Mouse (Mus musculus): ENCODE measurements around the gene Ubqln1. TPM values are rescaled to one million over a fixed set of nuclear protein-coding genes. Genes with fewer than 3 reads are reported as not detected.

The Ubqln1 gene
- total RNA-seq, 1 experiment, result 91.7 TPM

GRCm38 (mm10) chr13:58186281-58186680 lies 29.2 kb downstream of the Ubqln1 start:
- TF ChIP-seq CHD2 (IDR thresholded peaks at IDR 0.05; ENCODE audit: low read depth, low read length) (no peak), HCFC1 (IDR thresholded peaks at IDR 0.05; ENCODE audit: borderline replicate concordance, insufficient read depth, low read length) (no peak), MAFK (IDR thresholded peaks at IDR 0.05; ENCODE audit: insufficient read depth, low read depth, low read length) (no peak), ZC3H11A (IDR thresholded peaks at IDR 0.05; ENCODE audit: borderline replicate concordance, low read depth, low read length) (no peak), ZNF384 (IDR thresholded peaks at IDR 0.05; ENCODE audit: low read depth, low read length) (no peak)
- H3K36me3 ChIP-seq (ENCODE audit: control insufficient read depth, insufficient read depth, low read length, poor library complexity, severe bottlenecking), result peaks cover 22% of the 10 kb centered on the region
- in situ Hi-C loops (cut with MboI; ENCODE audit: low sequenced_read_pairs in 2 of 2, unreplicated experiment in 2 of 2), result no loop called here

GRCm38 (mm10) chr13:58184111-58184510 lies 31.3 kb downstream of the Ubqln1 start:
- H3K27ac ChIP-seq (ENCODE audit: insufficient read depth, low read depth, low read length, poor library complexity, severe bottlenecking), result no peak overlapping the region
- H3K36me3 ChIP-seq (ENCODE audit: control insufficient read depth, insufficient read depth, low read length, poor library complexity, severe bottlenecking), result peaks cover 21% of the 10 kb centered on the region
- H3K4me1 ChIP-seq (ENCODE audit: control insufficient read depth in 2 of 2, insufficient read depth in 2 of 2, low read length in 2 of 2, poor library complexity in 1 of 2), result no peaks in the 10 kb centered on the region

More at GRCm38 (mm10) chr13:58186281-58186680, 29.2 kb downstream of the Ubqln1 start:
- Histone ChIP-seq H3K9ac (ENCODE audit: insufficient read depth, low read depth, low read length, poor library complexity, severe bottlenecking) (no peak overlapping the region), H3K4me3 (ENCODE audit: insufficient read depth in 1 of 2, low read depth in 1 of 2, low read length in 2 of 2, poor library complexity in 1 of 2, severe bottlenecking in 1 of 2) (no peak overlapping the region), H3K9me3 (ENCODE audit: control insufficient read depth, insufficient read depth, low read depth, low read length) (no peaks in the 10 kb centered on the region), H3K4me1 (ENCODE audit: control insufficient read depth in 2 of 2, insufficient read depth in 2 of 2, low read length in 2 of 2, poor library complexity in 1 of 2) (no peaks in the 10 kb centered on the region), H3K27ac (ENCODE audit: insufficient read depth, low read depth, low read length, poor library complexity, severe bottlenecking) (no peak overlapping the region)
- DNase-seq (ENCODE audit: low read depth, low spot score), result no peak

DNA sequence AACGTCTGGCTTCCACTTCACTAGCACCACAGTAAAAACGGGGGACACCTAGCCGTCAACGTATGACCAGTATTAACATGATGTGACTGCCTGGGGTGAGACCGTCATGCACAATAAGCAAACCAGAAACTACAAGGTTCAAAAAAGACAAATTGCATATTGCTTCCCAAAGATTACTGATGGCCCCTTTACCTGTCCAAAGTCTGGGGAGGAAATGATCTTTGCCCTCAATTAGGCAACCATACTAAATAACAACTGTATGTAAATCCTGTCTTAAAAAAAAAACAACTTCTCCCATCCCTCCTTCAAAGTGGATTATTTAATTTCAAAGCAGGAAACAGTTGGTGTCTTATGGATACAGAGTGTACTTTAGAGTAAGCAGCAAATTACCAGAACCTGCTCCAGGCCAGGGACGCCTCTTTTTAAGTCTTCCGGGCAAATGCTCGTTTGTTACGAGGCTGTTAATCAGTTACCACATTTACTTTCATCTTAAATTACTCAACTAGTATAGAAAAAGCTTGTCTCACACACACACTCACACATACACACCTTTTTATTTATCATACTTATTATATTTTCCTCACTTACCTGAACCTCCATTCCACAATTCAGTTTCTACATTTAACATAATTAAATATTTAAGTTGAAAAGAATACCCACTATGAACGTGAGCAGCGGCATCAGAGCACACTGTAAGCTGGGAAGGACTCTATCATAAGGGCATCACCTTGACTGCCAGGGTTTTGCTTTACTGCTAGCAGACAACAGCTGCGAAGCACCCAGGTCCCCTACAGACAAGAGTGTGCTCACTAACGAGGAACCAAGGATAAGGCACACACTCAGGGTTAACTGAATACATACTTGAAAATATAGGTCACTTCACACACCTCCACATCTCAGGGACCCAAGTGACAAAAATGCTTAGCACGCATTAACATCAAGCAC lies 33.6 kb downstream of the Ubqln1 start:
- Histone ChIP-seq H3K9me3 (ENCODE audit: control insufficient read depth, insufficient read depth, low read depth, low read length) (no peaks in the 10 kb centered on the region), H3K27ac (ENCODE audit: insufficient read depth, low read depth, low read length, poor library complexity, severe bottlenecking) (no peak overlapping the region), H3K4me1 (ENCODE audit: control insufficient read depth in 2 of 2, insufficient read depth in 2 of 2, low read length in 2 of 2, poor library complexity in 1 of 2) (no peaks in the 10 kb centered on the region), H3K4me3 (ENCODE audit: insufficient read depth in 1 of 2, low read depth in 1 of 2, low read length in 2 of 2, poor library complexity in 1 of 2, severe bottlenecking in 1 of 2) (no peak overlapping the region), H3K36me3 (ENCODE audit: control insufficient read depth, insufficient read depth, low read length, poor library complexity, severe bottlenecking) (peaks cover 25% of the 10 kb centered on the region), H3K9ac (ENCODE audit: insufficient read depth, low read depth, low read length, poor library complexity, severe bottlenecking) (no peak overlapping the region)
- TF ChIP-seq ZNF384 (IDR thresholded peaks at IDR 0.05; ENCODE audit: low read depth, low read length) (no peak), MAFK (IDR thresholded peaks at IDR 0.05; ENCODE audit: insufficient read depth, low read depth, low read length) (no peak), CHD2 (IDR thresholded peaks at IDR 0.05; ENCODE audit: low read depth, low read length) (no peak), ZC3H11A (IDR thresholded peaks at IDR 0.05; ENCODE audit: borderline replicate concordance, low read depth, low read length) (no peak), HCFC1 (IDR thresholded peaks at IDR 0.05; ENCODE audit: borderline replicate concordance, insufficient read depth, low read length) (no peak)
- no peak for DNase-seq (ENCODE audit: low read depth, low spot score)
- in situ Hi-C loops (cut with MboI; ENCODE audit: low sequenced_read_pairs in 2 of 2, unreplicated experiment in 2 of 2), result no loop called here

More at GRCm38 (mm10) chr13:58184111-58184510, 31.3 kb downstream of the Ubqln1 start:
- in situ Hi-C loops (cut with MboI; ENCODE audit: low sequenced_read_pairs in 2 of 2, unreplicated experiment in 2 of 2), result no loop called here
- TF ChIP-seq ZNF384 (IDR thresholded peaks at IDR 0.05; ENCODE audit: low read depth, low read length), result no peak
- TF ChIP-seq ZC3H11A (IDR thresholded peaks at IDR 0.05; ENCODE audit: borderline replicate concordance, low read depth, low read length), result no peak
- TF ChIP-seq CHD2 (IDR thresholded peaks at IDR 0.05; ENCODE audit: low read depth, low read length), result no peak
- no peak for TF ChIP-seq HCFC1 (IDR thresholded peaks at IDR 0.05; ENCODE audit: borderline replicate concordance, insufficient read depth, low read length)
- TF ChIP-seq MAFK (IDR thresholded peaks at IDR 0.05; ENCODE audit: insufficient read depth, low read depth, low read length), result no peak
- Histone ChIP-seq H3K9me3 (ENCODE audit: control insufficient read depth, insufficient read depth, low read depth, low read length) (no peaks in the 10 kb centered on the region), H3K4me3 (ENCODE audit: insufficient read depth in 1 of 2, low read depth in 1 of 2, low read length in 2 of 2, poor library complexity in 1 of 2, severe bottlenecking in 1 of 2) (no peak overlapping the region), H3K9ac (ENCODE audit: insufficient read depth, low read depth, low read length, poor library complexity, severe bottlenecking) (no peak overlapping the region)
- no peak for DNase-seq (ENCODE audit: low read depth, low spot score)

- H3K36me3 ChIP-seq (ENCODE audit: control insufficient read depth, insufficient read depth, low read length, poor library complexity, severe bottlenecking), result peaks cover 26% of the 10 kb centered on the region
- in situ Hi-C loops (cut with MboI; ENCODE audit: low sequenced_read_pairs in 2 of 2, unreplicated experiment in 2 of 2), result no loop called here
- no peak overlapping the region for H3K27ac ChIP-seq (ENCODE audit: insufficient read depth, low read depth, low read length, poor library complexity, severe bottlenecking)
- no peaks in the 10 kb centered on the region for H3K9me3 ChIP-seq (ENCODE audit: control insufficient read depth, insufficient read depth, low read depth, low read length)
- TF ChIP-seq HCFC1 (IDR thresholded peaks at IDR 0.05; ENCODE audit: borderline replicate concordance, insufficient read depth, low read length) (no peak), ZC3H11A (IDR thresholded peaks at IDR 0.05; ENCODE audit: borderline replicate concordance, low read depth, low read length) (no peak), CHD2 (IDR thresholded peaks at IDR 0.05; ENCODE audit: low read depth, low read length) (no peak), ZNF384 (IDR thresholded peaks at IDR 0.05; ENCODE audit: low read depth, low read length) (no peak), MAFK (IDR thresholded peaks at IDR 0.05; ENCODE audit: insufficient read depth, low read depth, low read length) (no peak)
- no peak overlapping the region for H3K4me3 ChIP-seq (ENCODE audit: insufficient read depth in 1 of 2, low read depth in 1 of 2, low read length in 2 of 2, poor library complexity in 1 of 2, severe bottlenecking in 1 of 2)
- H3K9ac ChIP-seq (ENCODE audit: insufficient read depth, low read depth, low read length, poor library complexity, severe bottlenecking), result no peak overlapping the region
- no peaks in the 10 kb centered on the region for H3K4me1 ChIP-seq (ENCODE audit: control insufficient read depth in 2 of 2, insufficient read depth in 2 of 2, low read length in 2 of 2, poor library complexity in 1 of 2)
- no peak for DNase-seq (ENCODE audit: low read depth, low spot score)
These were observed 37.8 kb downstream of the Ubqln1 start for GRCm38 (mm10) chr13:58177511-58178208.

Measured in ES-E14 (cell line).